ENCODE assay signal across 18 mouse cellular contexts in the genomic region with DNA sequence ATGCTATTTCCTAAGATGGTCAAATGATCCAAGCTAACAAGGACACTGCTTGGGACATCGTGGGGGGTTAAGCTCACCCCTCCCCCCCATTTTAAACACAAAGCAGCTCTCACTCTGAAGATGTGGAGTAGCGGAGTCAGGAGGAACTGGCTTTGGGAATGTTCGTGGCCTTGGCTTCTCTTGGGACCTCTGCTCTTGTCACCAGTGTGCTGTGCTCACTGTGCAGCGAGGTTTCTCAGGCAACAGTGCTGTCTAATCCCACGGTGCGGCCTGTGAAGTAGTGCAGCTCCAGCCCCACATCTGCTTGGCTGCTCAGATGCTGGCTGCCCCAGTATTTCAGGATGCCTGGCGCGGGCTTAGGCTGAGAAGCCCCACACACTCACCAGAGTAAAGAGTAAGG. TPM values are rescaled to one million over a fixed set of nuclear protein-coding genes. Genes with fewer than 3 reads are reported as not detected.
"Had no signal": no experiment of that assay in that cellular context is flagged by ENCODE, and none has a peak within 500 bp of the region (broad histone marks: within the 10 kb centered on the region; RNA-seq: fewer than 3 reads in every experiment).

No protein-coding gene starts in this region.

- DNase-seq: kidney, adult 2 months; kidney, postnatal 25 days; left cerebral cortex, postnatal 4 days; liver, postnatal 0 days; lung, embryonic 14.5 days; right cerebral cortex, postnatal 4 days; thymus, postnatal 25 days had no signal

- H3K9ac ChIP-seq: limb, embryonic 12.5 days; limb, embryonic 15.5 days; liver, embryonic 14.5 days; liver, postnatal 0 days; lung, embryonic 14.5 days; midbrain, embryonic 13.5 days had no signal

- H3K4me3 ChIP-seq: limb, embryonic 12.5 days; limb, embryonic 15.5 days; midbrain, embryonic 13.5 days had no signal

- H3K27me3 ChIP-seq: limb, embryonic 12.5 days; limb, embryonic 15.5 days; midbrain, embryonic 13.5 days had no signal

- H3K27ac ChIP-seq: kidney, postnatal 0 days; limb, embryonic 12.5 days; limb, embryonic 15.5 days; liver, embryonic 14.5 days; macrophage; midbrain, embryonic 13.5 days; stomach, postnatal 0 days had no signal

- H3K4me2 ChIP-seq: limb, embryonic 12.5 days; limb, embryonic 15.5 days; liver, embryonic 11.5 days; lung, embryonic 14.5 days; midbrain, embryonic 13.5 days had no signal

- H3K4me1 ChIP-seq: limb, embryonic 12.5 days; limb, embryonic 15.5 days had no signal

- H3K9me3 ChIP-seq: limb, embryonic 12.5 days; limb, embryonic 15.5 days; midbrain, embryonic 13.5 days had no signal

- ATAC-seq: liver, postnatal 0 days; lung, postnatal 0 days; midbrain, embryonic 13.5 days; midbrain, embryonic 16.5 days had no signal

RNA-seq across cellular contexts. Expression of a gene that starts 10.5 kb away (rescaled TPM):
- total RNA-seq: left cerebral cortex, postnatal 14 days had no signal
- polyA plus RNA-seq: kidney, adult 2 months; macrophage had no signal
